Mouse (Mus musculus): ENCODE measurements around the gene Rab30. TPM values are rescaled to one million over a fixed set of nuclear protein-coding genes. Genes with fewer than 3 reads are reported as not detected.

The Rab30 gene
- polyA plus RNA-seq, 1 experiment = 23.0 TPM

- 94% methylated on average over 2 of the region's 2 CpGs for WGBS
- no peak overlapping the region for H3K4me3 ChIP-seq (replicated peaks; ENCODE audit: insufficient read depth, low read depth, low read length)
- H3K27me3 ChIP-seq (ENCODE audit: control insufficient read depth, insufficient read depth, low read length) = no peaks in the 10 kb centered on the region
- DNase-seq = no peak
- no peak for TF ChIP-seq CTCF (IDR thresholded peaks at IDR 0.05; ENCODE audit: borderline replicate concordance, insufficient read depth, low read depth, low read length)
- no peak for TF ChIP-seq POLR2A (IDR thresholded peaks at IDR 0.05; ENCODE audit: borderline replicate concordance, insufficient read depth, low read length)
- H3K4me1 ChIP-seq (ENCODE audit: control insufficient read depth, insufficient read depth, low read length) = no peaks in the 10 kb centered on the region
- H3K27ac ChIP-seq (ENCODE audit: insufficient read depth, low read length) = no peak overlapping the region
Observed at GRCm38 (mm10) chr7:92834391-92834790, 93.0 kb downstream of the Rab30 start.

- H3K27ac ChIP-seq (ENCODE audit: insufficient read depth, low read length) = no peak overlapping the region
- no peak for DNase-seq
- no peaks in the 10 kb centered on the region for H3K4me1 ChIP-seq (ENCODE audit: control insufficient read depth, insufficient read depth, low read length)
- no peak overlapping the region for H3K4me3 ChIP-seq (replicated peaks; ENCODE audit: insufficient read depth, low read depth, low read length)
- H3K27me3 ChIP-seq (ENCODE audit: control insufficient read depth, insufficient read depth, low read length) = no peaks in the 10 kb centered on the region
- WGBS = 88% methylated on average over 3 of the region's 3 CpGs
- TF ChIP-seq CTCF (IDR thresholded peaks at IDR 0.05; ENCODE audit: borderline replicate concordance, insufficient read depth, low read depth, low read length) = no peak
- TF ChIP-seq POLR2A (IDR thresholded peaks at IDR 0.05; ENCODE audit: borderline replicate concordance, insufficient read depth, low read length) = no peak
Observed at GRCm38 (mm10) chr7:92836447-92836846, 95.0 kb downstream of the Rab30 start.

- Histone ChIP-seq H3K27me3 (ENCODE audit: control insufficient read depth, insufficient read depth, low read length) (no peaks in the 10 kb centered on the region), H3K27ac (ENCODE audit: insufficient read depth, low read length) (no peak overlapping the region), H3K4me1 (ENCODE audit: control insufficient read depth, insufficient read depth, low read length) (no peaks in the 10 kb centered on the region), H3K4me3 (replicated peaks; ENCODE audit: insufficient read depth, low read depth, low read length) (no peak overlapping the region)
- 89% methylated on average over 11 of the region's 11 CpGs for WGBS
- no peak for TF ChIP-seq CTCF (IDR thresholded peaks at IDR 0.05; ENCODE audit: borderline replicate concordance, insufficient read depth, low read depth, low read length)
- TF ChIP-seq POLR2A (IDR thresholded peaks at IDR 0.05; ENCODE audit: borderline replicate concordance, insufficient read depth, low read length) = no peak
- DNase-seq = no peak
Observed at GRCm38 (mm10) chr7:92837226-92837625, 95.8 kb downstream of the Rab30 start.

- Histone ChIP-seq H3K27me3 (ENCODE audit: control insufficient read depth, insufficient read depth, low read length) (no peaks in the 10 kb centered on the region), H3K4me3 (replicated peaks; ENCODE audit: insufficient read depth, low read depth, low read length) (no peak overlapping the region), H3K4me1 (ENCODE audit: control insufficient read depth, insufficient read depth, low read length) (no peaks in the 10 kb centered on the region), H3K27ac (ENCODE audit: insufficient read depth, low read length) (no peak overlapping the region)
- TF ChIP-seq CTCF (IDR thresholded peaks at IDR 0.05; ENCODE audit: borderline replicate concordance, insufficient read depth, low read depth, low read length) = peak; percentile 24; the same call in 1 of the 2 replicates
- no peak for TF ChIP-seq POLR2A (IDR thresholded peaks at IDR 0.05; ENCODE audit: borderline replicate concordance, insufficient read depth, low read length)
- WGBS = 57% methylated on average over 3 of the region's 3 CpGs
- no peak for DNase-seq
Observed at GRCm38 (mm10) chr7:92837907-92838306, 96.5 kb downstream of the Rab30 start.

- TF ChIP-seq CTCF (IDR thresholded peaks at IDR 0.05; ENCODE audit: borderline replicate concordance, insufficient read depth, low read depth, low read length) = no peak
- no peak for TF ChIP-seq POLR2A (IDR thresholded peaks at IDR 0.05; ENCODE audit: borderline replicate concordance, insufficient read depth, low read length)
- WGBS = 90% methylated on average over 2 of the region's 2 CpGs
- Histone ChIP-seq H3K4me1 (ENCODE audit: control insufficient read depth, insufficient read depth, low read length) (no peaks in the 10 kb centered on the region), H3K27me3 (ENCODE audit: control insufficient read depth, insufficient read depth, low read length) (no peaks in the 10 kb centered on the region), H3K4me3 (replicated peaks; ENCODE audit: insufficient read depth, low read depth, low read length) (no peak overlapping the region), H3K27ac (ENCODE audit: insufficient read depth, low read length) (no peak overlapping the region)
- DNase-seq = no peak
Observed at GRCm38 (mm10) chr7:92842254-92842653, 100.9 kb downstream of the Rab30 start.

GRCm38 (mm10) chr7:92848246-92848645, 106.8 kb downstream of the Rab30 start:
- Histone ChIP-seq H3K4me3 (replicated peaks; ENCODE audit: insufficient read depth, low read depth, low read length) (no peak overlapping the region), H3K27me3 (ENCODE audit: control insufficient read depth, insufficient read depth, low read length) (no peaks in the 10 kb centered on the region), H3K4me1 (ENCODE audit: control insufficient read depth, insufficient read depth, low read length) (no peaks in the 10 kb centered on the region), H3K27ac (ENCODE audit: insufficient read depth, low read length) (no peak overlapping the region)
- no peak for TF ChIP-seq CTCF (IDR thresholded peaks at IDR 0.05; ENCODE audit: borderline replicate concordance, insufficient read depth, low read depth, low read length)
- no peak for TF ChIP-seq POLR2A (IDR thresholded peaks at IDR 0.05; ENCODE audit: borderline replicate concordance, insufficient read depth, low read length)
- WGBS = 87% methylated on average over 3 of the region's 3 CpGs
- DNase-seq = no peak

DNA sequence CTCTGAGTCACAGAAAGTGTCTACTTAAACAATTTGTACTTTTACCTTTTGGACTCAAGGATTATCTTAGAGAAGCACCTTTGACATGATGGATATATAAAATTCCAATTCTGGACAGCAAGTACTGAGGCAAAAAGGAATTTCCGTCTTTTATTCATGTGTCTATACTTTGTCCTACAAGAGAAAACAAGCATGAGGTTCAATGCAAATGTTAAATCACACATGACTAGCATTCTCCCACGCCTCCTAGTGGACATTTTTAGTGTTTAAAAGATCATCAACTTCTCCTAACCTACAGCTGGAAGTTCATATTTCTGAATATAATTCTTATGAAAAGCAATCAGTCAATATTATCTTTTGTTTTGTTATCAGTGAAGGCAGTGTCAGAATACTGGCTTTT, 125.1 kb downstream of the Rab30 start:
- no peaks in the 10 kb centered on the region for H3K4me1 ChIP-seq (ENCODE audit: control insufficient read depth, insufficient read depth, low read length)
- TF ChIP-seq CTCF (IDR thresholded peaks at IDR 0.05; ENCODE audit: borderline replicate concordance, insufficient read depth, low read depth, low read length) (peak; percentile 37; the same call in 1 of the 2 replicates), POLR2A (IDR thresholded peaks at IDR 0.05; ENCODE audit: borderline replicate concordance, insufficient read depth, low read length) (no peak)
- peak in 1 of 2 experiments; percentile 21 for DNase-seq
- no peak overlapping the region for H3K4me3 ChIP-seq (replicated peaks; ENCODE audit: insufficient read depth, low read depth, low read length)
- no peaks in the 10 kb centered on the region for H3K27me3 ChIP-seq (ENCODE audit: control insufficient read depth, insufficient read depth, low read length)
- H3K27ac ChIP-seq (ENCODE audit: insufficient read depth, low read length) = no peak overlapping the region
- 16% methylated on average over 2 of the region's 2 CpGs for WGBS

- no peak overlapping the region for H3K4me3 ChIP-seq (replicated peaks; ENCODE audit: insufficient read depth, low read depth, low read length)
- peak; percentile 35; the same call in 1 of the 2 replicates for TF ChIP-seq CTCF (IDR thresholded peaks at IDR 0.05; ENCODE audit: borderline replicate concordance, insufficient read depth, low read depth, low read length)
- no peak for TF ChIP-seq POLR2A (IDR thresholded peaks at IDR 0.05; ENCODE audit: borderline replicate concordance, insufficient read depth, low read length)
- no peak overlapping the region for H3K27ac ChIP-seq (ENCODE audit: insufficient read depth, low read length)
- WGBS = 47% methylated on average over 3 of the region's 3 CpGs
- DNase-seq = no peak
- no peaks in the 10 kb centered on the region for H3K27me3 ChIP-seq (ENCODE audit: control insufficient read depth, insufficient read depth, low read length)
- no peaks in the 10 kb centered on the region for H3K4me1 ChIP-seq (ENCODE audit: control insufficient read depth, insufficient read depth, low read length)
Observed at GRCm38 (mm10) chr7:92870161-92870560, 128.8 kb downstream of the Rab30 start.

Measured in cerebellum, adult 2 months (tissue).